Mouse (Mus musculus): Measurements from ENCODE around the gene Crtam.

The Crtam gene

DNA sequence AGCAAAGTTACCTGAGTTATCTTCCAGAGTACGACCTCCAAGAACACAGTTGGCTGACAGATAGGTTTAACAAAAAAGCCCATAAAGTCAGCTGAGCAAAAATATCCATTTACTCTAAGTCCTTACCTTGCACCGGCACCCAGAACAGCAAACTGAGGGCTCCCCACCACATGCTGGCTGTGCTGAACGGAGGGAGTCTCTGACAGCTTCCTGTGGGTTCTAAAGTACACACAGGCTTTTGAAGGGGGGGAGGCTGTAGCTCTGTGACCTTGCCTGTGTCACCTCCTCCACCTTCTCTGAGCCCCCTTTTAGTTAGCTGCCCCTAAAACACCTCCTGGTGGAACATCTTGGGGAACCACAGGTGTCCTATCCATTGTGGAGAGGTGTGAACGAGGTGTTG lies at the start of gene Crtam:
Gene Crtam (minus strand): TSS at position 214 of the 400 bp plus-strand sequence.
- DNase-seq = no peak

DNA sequence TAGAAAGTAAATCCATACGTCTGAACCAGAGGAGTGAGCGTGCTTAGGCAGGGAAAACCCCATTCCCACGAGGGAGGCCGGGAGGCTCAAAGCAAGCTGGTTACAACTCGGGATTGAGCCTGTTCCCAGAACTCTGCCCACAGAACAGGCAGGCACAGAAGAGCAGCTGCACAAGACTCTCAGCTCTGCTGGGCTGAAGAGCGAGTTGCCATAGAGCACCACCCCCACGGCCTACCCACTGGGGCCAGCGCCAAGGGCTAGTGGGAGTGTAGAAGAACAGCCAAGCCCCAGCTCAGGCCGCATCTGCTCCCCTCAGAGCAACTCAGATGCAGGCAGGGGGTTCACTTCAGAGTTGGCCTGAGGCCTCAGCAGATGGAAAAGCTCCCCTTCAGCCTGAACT lies 49.7 kb upstream of the Crtam start:
- DNase-seq = peak; percentile 77 to 85

- no peak for DNase-seq
These were observed 49.0 kb upstream of the Crtam start for GRCm38 (mm10) chr9:41053478-41053877.

GRCm38 (mm10) chr9:41051080-41051932 lies 46.9 kb upstream of the Crtam start:
- DNase-seq = no peak

- no peak for DNase-seq
These were observed 46.1 kb upstream of the Crtam start for GRCm38 (mm10) chr9:41050331-41051079.

DNA sequence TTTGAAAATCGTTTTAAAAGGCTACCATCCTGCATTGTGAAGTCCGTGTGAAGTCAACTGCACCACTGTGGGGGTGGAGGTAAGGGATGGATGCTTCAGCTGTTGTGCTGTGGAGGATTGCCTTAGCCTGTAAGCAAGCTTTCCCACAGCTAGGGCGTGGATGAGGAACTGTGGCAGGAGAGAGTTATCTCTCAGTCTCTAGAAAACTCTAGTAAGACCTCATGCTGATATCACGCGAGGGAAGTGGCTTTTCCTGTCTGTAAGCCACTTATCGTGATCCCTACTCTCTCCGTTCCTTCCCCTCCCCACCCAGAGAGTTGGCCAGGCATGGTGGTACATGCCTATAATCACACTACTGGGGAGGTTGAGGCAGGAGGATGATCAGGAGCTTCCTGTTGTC lies 44.9 kb upstream of the Crtam start:
- DNase-seq = no peak

GRCm38 (mm10) chr9:41048820-41049219 lies 44.4 kb upstream of the Crtam start:
- no peak for DNase-seq

DNA sequence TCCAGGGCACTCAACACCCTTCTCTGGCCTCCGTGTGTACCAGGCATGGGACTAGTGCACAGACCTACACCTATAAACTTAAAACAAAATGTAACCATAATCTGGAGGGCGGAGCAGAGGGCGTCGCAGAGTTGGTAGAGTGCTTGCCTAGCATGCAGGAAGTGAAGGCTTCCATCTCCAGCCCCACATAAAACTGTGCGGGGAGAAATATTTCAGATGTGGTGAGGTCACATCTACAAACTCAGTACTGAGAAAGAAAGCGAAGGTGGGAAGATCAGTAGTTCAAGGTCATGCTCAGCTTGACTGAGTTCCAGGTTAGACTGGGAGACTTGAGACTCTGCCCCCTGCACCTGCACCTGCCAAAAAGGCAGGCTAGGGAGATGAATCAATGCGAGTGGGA lies 43.8 kb upstream of the Crtam start:
- DNase-seq = no peak

- no peak for DNase-seq
These were observed 43.2 kb upstream of the Crtam start for GRCm38 (mm10) chr9:41047654-41048053.

DNA sequence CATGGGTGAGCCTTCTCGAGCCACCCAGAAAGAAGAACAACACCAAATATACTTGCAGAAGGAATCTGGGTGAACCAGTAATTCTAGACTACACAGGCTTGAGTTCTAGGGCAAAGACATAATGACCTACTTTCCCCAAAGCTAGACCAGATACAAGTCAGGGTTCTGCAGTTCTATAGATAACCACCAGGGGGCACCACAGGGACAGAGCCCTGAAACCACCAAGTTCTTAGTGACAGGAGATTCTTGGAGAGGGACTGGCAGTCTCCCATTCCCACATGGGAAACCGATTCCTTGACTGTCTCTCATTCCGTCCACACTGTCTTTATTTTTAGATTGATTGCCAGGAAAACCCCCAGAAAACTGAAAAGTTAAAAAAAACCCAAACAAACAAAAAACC lies 40.2 kb upstream of the Crtam start:
- DNase-seq = peak; percentile 92 to 98

GRCm38 (mm10) chr9:41043641-41044040 lies 39.2 kb upstream of the Crtam start:
- peak; percentile 60 to 70 for DNase-seq

DNA sequence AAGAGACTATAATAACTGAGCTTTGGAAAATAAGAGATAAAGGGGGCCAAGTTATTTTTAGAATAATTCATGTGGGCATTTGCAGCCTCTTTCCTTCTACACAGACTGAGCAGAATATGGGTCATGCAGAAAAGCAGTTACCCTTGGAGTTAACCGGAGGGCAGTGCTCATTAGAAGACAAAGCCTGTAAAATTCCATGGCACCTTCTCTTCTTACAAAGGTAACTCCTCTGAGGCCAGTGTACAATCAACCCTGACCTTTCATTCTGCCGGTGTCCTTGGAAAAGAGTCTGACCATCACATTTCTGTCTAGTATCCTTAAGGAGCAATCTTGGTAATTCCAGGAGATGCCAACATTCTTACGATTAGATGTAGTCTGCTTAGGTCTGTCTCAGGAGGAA lies 37.0 kb upstream of the Crtam start:
- no peak for DNase-seq

DNA sequence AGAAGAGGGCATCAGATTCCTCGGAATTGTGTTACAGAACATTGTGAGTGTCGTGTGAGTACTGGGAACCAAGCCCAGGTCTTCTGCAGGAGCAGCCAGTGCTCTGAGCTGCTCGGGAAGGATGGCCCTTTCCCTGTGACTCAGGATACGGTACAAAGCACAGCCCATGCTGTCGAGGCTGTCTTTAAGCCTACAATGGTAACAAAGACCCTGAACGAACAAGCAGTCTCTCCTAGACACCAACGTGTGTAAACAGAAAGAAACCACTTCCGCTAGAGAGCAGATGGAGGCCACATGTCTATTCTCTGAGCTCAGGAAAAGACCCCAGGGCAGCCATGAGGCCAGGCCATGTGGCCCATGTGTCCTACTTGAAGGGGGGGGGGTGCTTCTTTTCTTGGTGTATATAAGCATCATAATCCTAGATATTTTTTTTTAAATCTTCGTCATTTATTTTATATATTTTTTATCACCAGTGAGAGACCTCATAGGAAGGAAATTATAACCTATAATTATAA lies 33.8 kb upstream of the Crtam start:
- DNase-seq = no peak

GRCm38 (mm10) chr9:41031590-41032489 lies 27.4 kb upstream of the Crtam start:
- DNase-seq = no peak

GRCm38 (mm10) chr9:41029827-41030226 lies 25.4 kb upstream of the Crtam start:
- DNase-seq = no peak

GRCm38 (mm10) chr9:41028470-41028869 lies 24.0 kb upstream of the Crtam start:
- peak; percentile 71 to 74 for DNase-seq

DNA sequence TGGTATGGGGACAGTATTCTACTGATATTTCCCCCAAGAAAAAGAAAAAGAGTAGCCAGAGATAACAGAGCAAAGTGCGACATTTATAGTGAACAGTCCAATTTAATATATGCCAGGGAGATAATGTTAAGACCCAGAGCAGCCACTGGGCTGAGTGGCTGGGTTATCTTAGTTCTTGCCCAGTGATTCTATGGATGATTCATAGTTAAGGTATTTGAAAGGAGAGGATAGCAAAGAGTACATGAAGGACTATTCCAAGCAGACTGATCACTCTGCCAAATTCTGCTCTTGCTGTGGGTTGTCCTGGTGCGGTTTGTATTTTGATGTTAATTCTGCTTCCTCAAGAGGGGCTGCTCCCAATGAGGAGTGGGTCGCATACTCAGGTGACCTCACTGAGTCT lies 17.3 kb upstream of the Crtam start:
- no peak for DNase-seq

DNA sequence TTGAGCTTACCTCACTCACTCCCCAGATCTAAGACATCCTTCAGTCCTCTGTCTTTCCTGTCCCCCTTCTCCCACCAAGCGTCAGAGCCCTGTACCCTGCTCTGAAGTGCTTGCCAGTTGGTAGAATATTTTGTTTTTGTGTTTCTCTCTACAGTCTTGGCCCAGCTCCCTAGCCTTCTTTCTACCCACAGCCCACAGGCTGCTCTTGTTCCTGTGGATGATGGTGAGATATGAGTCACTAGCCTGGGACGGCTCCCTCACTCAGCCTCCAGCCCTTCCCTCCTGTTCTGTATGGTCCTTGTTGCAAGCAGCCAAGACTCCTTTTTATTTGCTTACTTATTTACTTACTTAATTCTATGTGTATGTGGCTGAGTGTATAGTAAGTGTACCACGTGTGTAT lies 16.1 kb upstream of the Crtam start:
- no peak for DNase-seq

GRCm38 (mm10) chr9:41014512-41014911 lies 10.1 kb upstream of the Crtam start:
- no peak for DNase-seq

- no peak for DNase-seq
These were observed 8.0 kb upstream of the Crtam start for GRCm38 (mm10) chr9:41012456-41012855.

GRCm38 (mm10) chr9:41011512-41012436 lies 7.3 kb upstream of the Crtam start:
- no peak for DNase-seq

- DNase-seq = no peak
These were observed 3.4 kb upstream of the Crtam start for GRCm38 (mm10) chr9:41007785-41008184.
